Mouse (Mus musculus) macrophage (primary cell): ENCODE data around the gene Prr5. TPM values are rescaled to one million over a fixed set of nuclear protein-coding genes. Genes with fewer than 3 reads are reported as not detected.

Source experiments
- H3K27ac ChIP-seq: fragments of 350-480 bp; formaldehyde crosslinking; 2 replicates; pipeline ENCODE4 v1.9.0; 2021
- H3K36me3 ChIP-seq: fragments of 350-480 bp; formaldehyde crosslinking; 2 replicates; pipeline ENCODE4 v1.9.0; 2021; ENCODE audit errors: inconsistent target
- H3K4me3 ChIP-seq: fragments of 350-480 bp; formaldehyde crosslinking; 2 replicates; pipeline ENCODE4 v1.9.0; 2021; ENCODE audit errors: inconsistent target
- H3K79me2 ChIP-seq: fragments of 350-480 bp; formaldehyde crosslinking; 2 replicates; pipeline ENCODE4 v1.9.0; 2021; ENCODE audit errors: inconsistent target
- WGBS: methylation state at CpG from one replicate; pipeline ENCODE4 v1.1.7; 2026; ENCODE audit warnings: inconsistent platforms; ENCODE audit not compliant: missing documents; 5-methylcytosine and 5-hydroxymethylcytosine counted together
- polyA plus RNA-seq: library from polyadenylated mRNA; stranded (reverse); fragments of 250-400 nt; gene quantifications from 3 replicates; pipeline ENCODE4 v1.2.4, GENCODE M21; 2018; ENCODE audit warnings: inconsistent platforms
- total RNA-seq, 78 experiments: library from RNA; depleted of rRNA; stranded (reverse); fragments of 250-400 nt; gene quantifications; 1 replicate in 9 of 78; 2 replicates in 24 of 78; 3 replicates in 43 of 78; 4 replicates in 2 of 78; pipeline ENCODE4 v1.2.4; 2018; ENCODE audit warnings: inconsistent platforms in 56 of 78

The Prr5 gene
- total RNA-seq (2018; cell fraction: chromatin; rRNA removed): 1 to 10 TPM in 1 of 26 experiments, under 1 TPM in 3, not detected in 22; 0.45 to 1.5 (median 0.52) TPM
- total RNA-seq (2018; cell fraction: cytosol; rRNA removed): 1 to 10 TPM in 10 of 26 experiments, under 1 TPM in 16; 0.15 to 3.2 (median 0.67) TPM
- 1 to 10 TPM in 3 of 26 experiments, under 1 TPM in 9, not detected in 14; 0.26 to 1.7 (median 0.74) TPM for total RNA-seq (2018; cell fraction: nucleus; rRNA removed)
- 1.0 to 1.4 TPM (median 1.3 TPM) in 3 replicates for polyA plus RNA-seq

GRCm38 (mm10) chr15:84668938-84669747, at the start of gene Prr5:
Gene Prr5, plus strand, starts transcription at chr15:84669620.
- WGBS: 75% methylated on average over 14 of the region's 14 CpGs
- no peak within 1 kb of the TSS for H3K27ac ChIP-seq
- H3K4me3 ChIP-seq: no peak within 1 kb of the TSS
- no peaks in the 10 kb centered on the region for H3K79me2 ChIP-seq
- no peaks in the 10 kb centered on the region for H3K36me3 ChIP-seq

GRCm38 (mm10) chr15:84620028-84620427, 49.4 kb upstream of the Prr5 start:
- H3K36me3 ChIP-seq: no peaks in the 10 kb centered on the region
- no peak overlapping the region for H3K4me3 ChIP-seq

GRCm38 (mm10) chr15:84621722-84622428, 47.5 kb upstream of the Prr5 start:
- whole genome bisulfite sequencing: 78% methylated on average over 13 of the region's 14 CpGs
- Histone ChIP-seq H3K27ac (no peak overlapping the region), H3K4me3 (no peak overlapping the region), H3K79me2 (no peaks in the 10 kb centered on the region), H3K36me3 (no peaks in the 10 kb centered on the region)

More at GRCm38 (mm10) chr15:84620028-84620427, 49.4 kb upstream of the Prr5 start:
- Histone ChIP-seq H3K27ac (no peak overlapping the region), H3K79me2 (no peaks in the 10 kb centered on the region)
- WGBS: 90% methylated on average over 3 of the region's 3 CpGs

DNA sequence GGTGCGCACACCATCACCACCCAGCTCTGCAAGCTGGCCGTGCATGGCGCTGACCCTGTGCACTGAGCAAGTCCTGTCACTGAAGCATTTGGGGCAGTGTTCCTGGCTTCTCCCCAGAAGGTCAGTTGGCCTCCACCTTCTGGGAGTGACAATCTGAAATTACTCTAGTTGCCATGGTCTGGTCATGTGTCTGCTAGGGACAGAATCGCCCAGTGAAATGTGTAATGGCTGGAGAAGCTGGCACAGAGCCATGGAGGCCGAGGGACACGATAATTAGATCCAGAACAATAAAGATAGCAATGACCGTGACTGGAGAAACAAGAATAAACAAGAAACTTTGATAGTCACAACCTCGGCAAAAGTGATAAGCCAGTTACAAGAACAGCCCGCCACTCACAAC, 44.5 kb upstream of the Prr5 start:
- no peaks in the 10 kb centered on the region for H3K36me3 ChIP-seq
- no peak overlapping the region for H3K4me3 ChIP-seq
- 88% methylated on average over 9 of the region's 9 CpGs for WGBS
- no peaks in the 10 kb centered on the region for H3K79me2 ChIP-seq
- H3K27ac ChIP-seq: no peak overlapping the region

DNA sequence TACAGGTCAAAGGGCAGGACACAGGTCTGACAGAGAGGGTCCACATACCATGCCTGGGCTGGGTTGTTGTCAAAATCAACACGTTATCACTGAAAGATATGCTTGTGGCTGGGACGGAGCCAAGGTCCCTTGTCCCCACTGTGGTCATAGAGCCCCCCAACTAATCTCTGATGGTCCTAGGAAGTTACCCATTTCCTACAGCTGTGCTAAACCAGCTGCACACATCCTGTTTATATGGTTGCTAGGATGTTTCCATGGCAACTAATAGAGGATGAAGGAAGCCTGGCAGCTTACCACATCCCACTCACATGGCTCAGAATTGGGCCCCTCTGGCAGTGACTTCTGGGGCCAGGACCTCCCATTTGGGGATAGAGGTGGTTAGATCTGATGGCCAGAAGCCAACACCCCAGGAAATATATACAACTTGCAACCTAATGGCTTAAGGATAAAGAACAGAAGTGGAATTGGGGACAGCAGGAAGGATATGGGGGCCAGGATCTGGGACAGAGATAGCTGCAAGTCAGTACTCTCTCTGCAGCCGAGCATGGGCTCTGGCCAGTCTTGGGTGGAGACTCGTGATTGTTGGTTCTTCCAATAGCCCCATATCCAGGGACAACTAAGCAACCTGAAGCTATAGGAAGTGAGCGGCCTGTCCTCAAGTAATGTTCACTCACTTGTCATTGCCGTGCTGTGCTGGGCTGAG, 43.6 kb upstream of the Prr5 start:
- WGBS: 37% methylated on average over 6 of the region's 6 CpGs

GRCm38 (mm10) chr15:84627308-84627707, 42.1 kb upstream of the Prr5 start:
- H3K79me2 ChIP-seq: no peaks in the 10 kb centered on the region
- H3K36me3 ChIP-seq: no peaks in the 10 kb centered on the region
- 96% methylated on average over 5 of the region's 5 CpGs for WGBS
- H3K4me3 ChIP-seq: no peak overlapping the region
- no peak overlapping the region for H3K27ac ChIP-seq

More for the DNA sequence above, 43.6 kb upstream of the Prr5 start:
- no peak overlapping the region for H3K27ac ChIP-seq
- H3K79me2 ChIP-seq: no peaks in the 10 kb centered on the region
- no peaks in the 10 kb centered on the region for H3K36me3 ChIP-seq
- no peak overlapping the region for H3K4me3 ChIP-seq

DNA sequence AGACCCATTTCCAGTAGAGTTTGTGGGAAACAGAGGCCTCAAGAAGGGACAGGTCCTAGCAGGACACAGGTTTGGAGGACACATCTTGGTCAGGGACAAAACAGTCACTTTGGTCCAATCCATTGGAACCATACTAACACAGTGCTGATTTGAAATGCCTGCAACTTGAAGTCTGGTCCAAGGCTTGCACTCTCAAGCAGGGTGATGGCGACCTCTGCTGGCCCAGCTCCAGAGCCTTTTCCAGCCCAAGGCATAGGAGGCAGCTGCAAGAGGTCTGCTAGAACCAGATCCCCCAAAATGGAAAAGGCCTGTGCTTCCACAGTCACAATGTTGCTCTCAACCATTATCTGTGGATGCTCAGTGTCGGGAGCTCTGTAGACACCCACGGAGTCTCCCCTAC, 39.7 kb upstream of the Prr5 start:
- no peaks in the 10 kb centered on the region for H3K79me2 ChIP-seq
- 38% methylated on average over 3 of the region's 3 CpGs for WGBS
- H3K4me3 ChIP-seq: no peak overlapping the region
- H3K27ac ChIP-seq: no peak overlapping the region
- no peaks in the 10 kb centered on the region for H3K36me3 ChIP-seq

- 0% methylated on average over 7 of the region's 7 CpGs for whole genome bisulfite sequencing
- no peak overlapping the region for H3K27ac ChIP-seq
- H3K4me3 ChIP-seq: no peak overlapping the region
- H3K36me3 ChIP-seq: no peaks in the 10 kb centered on the region
- no peaks in the 10 kb centered on the region for H3K79me2 ChIP-seq
Measured at GRCm38 (mm10) chr15:84631560-84631959, 37.9 kb upstream of the Prr5 start.

GRCm38 (mm10) chr15:84634361-84634760, 35.1 kb upstream of the Prr5 start:
- no peak overlapping the region for H3K4me3 ChIP-seq
- no peak overlapping the region for H3K27ac ChIP-seq
- H3K36me3 ChIP-seq: no peaks in the 10 kb centered on the region
- WGBS: 78% methylated on average over 3 of the region's 3 CpGs
- no peaks in the 10 kb centered on the region for H3K79me2 ChIP-seq

GRCm38 (mm10) chr15:84638405-84638804, 31.0 kb upstream of the Prr5 start:
- Histone ChIP-seq H3K36me3 (no peaks in the 10 kb centered on the region), H3K4me3 (no peak overlapping the region), H3K27ac (no peak overlapping the region), H3K79me2 (no peaks in the 10 kb centered on the region)

- H3K27ac ChIP-seq: no peak overlapping the region
- no peaks in the 10 kb centered on the region for H3K79me2 ChIP-seq
- H3K4me3 ChIP-seq: no peak overlapping the region
- WGBS: 44% methylated on average over 5 of the region's 5 CpGs
- no peaks in the 10 kb centered on the region for H3K36me3 ChIP-seq
Measured at GRCm38 (mm10) chr15:84639072-84639450, 30.4 kb upstream of the Prr5 start.

DNA sequence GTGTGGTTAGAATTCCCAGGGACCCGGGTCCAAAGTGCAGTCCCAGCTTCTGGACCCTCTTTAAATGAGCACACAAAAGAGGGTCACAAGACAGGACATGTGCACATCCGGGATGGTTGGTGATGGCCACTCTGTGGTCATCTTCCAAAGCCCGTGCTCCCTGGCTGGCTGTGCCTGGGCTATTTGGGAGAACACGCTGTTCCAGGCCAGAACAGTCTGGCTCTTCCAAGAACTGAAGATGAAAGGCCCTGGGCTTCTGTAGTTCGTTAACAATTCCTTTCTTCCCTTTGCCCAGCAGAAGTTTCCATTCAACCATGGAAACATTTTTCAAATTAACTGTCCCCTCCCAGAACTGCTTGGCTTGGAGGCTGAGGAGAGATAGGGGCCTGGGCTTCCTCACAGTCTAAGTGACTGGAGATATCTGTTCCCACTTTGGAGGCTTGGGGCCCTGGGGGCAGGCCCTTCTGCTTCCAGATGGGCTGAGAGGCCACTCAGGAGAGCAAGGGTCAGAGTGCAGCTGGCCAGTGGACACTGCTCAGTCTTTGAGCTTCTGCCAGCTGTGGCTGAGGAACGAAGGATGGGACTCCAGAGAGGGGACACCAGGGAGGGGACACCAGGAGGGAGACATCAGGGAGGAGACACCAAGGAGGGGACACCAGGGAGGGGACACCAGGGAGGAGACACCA, 29.8 kb upstream of the Prr5 start:
- Histone ChIP-seq H3K79me2 (no peaks in the 10 kb centered on the region), H3K27ac (no peak overlapping the region), H3K36me3 (no peaks in the 10 kb centered on the region), H3K4me3 (no peak overlapping the region)
- WGBS: 91% methylated on average over 5 of the region's 6 CpGs

DNA sequence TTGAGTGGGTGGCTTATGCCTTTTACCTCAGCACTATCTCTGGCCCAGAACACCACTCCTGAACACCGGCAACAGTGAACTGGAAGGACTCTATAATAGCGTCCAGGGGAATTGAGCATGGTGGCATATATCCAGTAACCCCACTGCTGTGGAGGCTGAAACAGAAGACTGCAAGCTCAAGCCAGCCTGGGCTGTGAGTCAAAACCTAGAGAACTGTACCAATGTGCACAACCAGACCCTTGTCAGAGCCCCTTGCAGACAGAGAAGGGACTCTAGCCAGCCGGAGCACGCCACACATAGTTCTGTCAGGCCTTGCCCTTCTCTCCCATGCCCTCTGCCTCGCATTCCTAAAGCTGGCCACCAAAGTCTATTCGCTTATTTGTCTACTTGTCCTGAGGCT, 28.7 kb upstream of the Prr5 start:
- Histone ChIP-seq H3K27ac (no peak overlapping the region), H3K79me2 (no peaks in the 10 kb centered on the region), H3K36me3 (no peaks in the 10 kb centered on the region), H3K4me3 (no peak overlapping the region)
- 94% methylated on average over 6 of the region's 6 CpGs for WGBS

DNA sequence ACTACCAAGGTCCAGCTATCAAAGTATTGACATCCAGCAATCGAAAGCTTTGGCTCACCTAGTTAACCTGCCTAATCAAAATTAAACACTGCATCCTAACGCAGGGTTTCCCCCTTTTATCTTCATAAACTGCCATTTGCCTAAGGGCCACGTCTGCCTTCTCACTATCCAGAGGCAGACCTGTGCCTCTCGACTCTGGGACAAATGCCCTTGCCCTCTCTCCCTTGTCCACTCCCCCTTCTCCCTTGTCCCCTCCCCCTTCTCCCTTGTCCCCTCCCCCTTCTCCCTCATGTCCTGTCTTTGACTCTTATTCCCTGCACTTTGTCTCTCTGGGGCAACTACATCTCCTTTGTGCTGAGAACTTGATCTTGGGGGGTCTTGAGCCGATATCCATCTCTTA, 28.3 kb upstream of the Prr5 start:
- Histone ChIP-seq H3K4me3 (no peak overlapping the region), H3K36me3 (no peaks in the 10 kb centered on the region), H3K27ac (no peak overlapping the region), H3K79me2 (no peaks in the 10 kb centered on the region)
- WGBS: 87% methylated on average over 5 of the region's 5 CpGs
